Mouse (Mus musculus) lung, postnatal 0 days (tissue): ENCODE results near the gene Arhgef6.

Experiments used
- CTCF ChIP-seq: IDR thresholded peaks from 2 replicates; pipeline ENCODE4 v1.5.1; 2016; ENCODE audit warnings: antibody characterized with exemption, mild to moderate bottlenecking
- EP300 ChIP-seq: IDR thresholded peaks from 2 replicates; pipeline ENCODE4 v1.6.1; 2016; ENCODE audit warnings: antibody characterized with exemption, mild to moderate bottlenecking, control low read depth

GRCm38 (mm10) chrX:57339220-57339619 is 691 bp upstream of the Arhgef6 start:
- TF ChIP-seq CTCF (no peak), EP300 (no peak)
